Mouse (Mus musculus) E14TG2a.4 (cell line): ENCODE measurements around the gene Fars2.
"Not testable (repeated sequence)": the region's sequence is repeated elsewhere in the genome, so short reads cannot be mapped to it uniquely, and the experiment has no call there.

Experiments used
- CTCF ChIP-seq: conservative IDR thresholded peaks from 2 replicates; pipeline ENCODE4 v1.5.1; 2014; ENCODE audit warnings: low read length
- NANOG ChIP-seq: IDR thresholded peaks from 2 replicates; pipeline ENCODE4 v1.6.1; 2014; ENCODE audit warnings: borderline replicate concordance, low read length, mixed read lengths
- POU5F1 ChIP-seq: IDR thresholded peaks from 2 replicates; pipeline ENCODE4 v1.6.1; 2014; ENCODE audit warnings: low read length, borderline replicate concordance

DNA sequence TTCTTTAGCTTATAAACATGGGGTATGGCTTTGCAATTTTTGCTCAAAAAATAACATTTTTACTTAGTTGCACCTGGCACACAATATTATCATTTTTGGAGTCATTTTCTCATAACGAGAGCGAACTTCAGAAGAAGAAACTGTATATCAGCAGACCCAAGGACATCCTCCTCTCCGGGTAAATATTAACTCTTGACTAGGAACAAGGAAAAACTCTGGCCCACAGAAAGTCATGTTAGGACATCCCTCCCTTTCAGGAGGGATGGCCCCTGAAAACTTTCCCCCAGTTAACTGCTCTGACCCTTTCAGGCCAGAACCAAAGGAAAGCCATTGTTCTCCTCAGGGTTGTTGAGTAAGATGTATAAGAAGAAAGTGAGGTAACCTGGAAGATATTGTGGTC, 348.9 kb downstream of the Fars2 start:
- not testable (repeated sequence) for TF ChIP-seq CTCF, POU5F1, NANOG
